16 mouse cellular contexts compared by ENCODE assay signal in genomic region chr7:101170482-101170881, GRCm38 (mm10).
DNase-seq lines count a peak whose midpoint lies in the region; ATAC-seq and TF ChIP-seq lines count a peak whose summit lies in the region.
"Had no signal": no experiment of that assay in that cellular context is flagged by ENCODE, and none has a peak within 500 bp of the region (broad histone marks: within the 10 kb centered on the region; RNA-seq: fewer than 3 reads in every experiment).

No protein-coding gene starts in this region.

- TF ChIP-seq EP300 in MEL (IDR thresholded peaks at IDR 0.05; ENCODE audit: low read depth in 1 of 2, low read length in 2 of 2): no peak
- no peak for TF ChIP-seq EP300 in heart, postnatal 0 days (IDR thresholded peaks at IDR 0.05; ENCODE audit: low read depth)

- no peaks in the 10 kb centered on the region for H3K79me2 ChIP-seq in MEL (ENCODE audit: control insufficient read depth, insufficient read depth, low read length, poor library complexity)

- 38% methylated on average over 3 of the region's 3 CpGs for WGBS in kidney, postnatal 0 days
- WGBS in kidney, embryonic 16.5 days: 44% methylated on average over 3 of the region's 3 CpGs
- 28% methylated on average over 3 of the region's 3 CpGs for WGBS in heart, postnatal 0 days
- WGBS in midbrain, embryonic 13.5 days: 62% methylated on average over 3 of the region's 3 CpGs

- H3K4me3 ChIP-seq in kidney, postnatal 0 days (replicated peaks; ENCODE audit: low read depth, low read length): no peak overlapping the region
- no peak overlapping the region for H3K4me3 ChIP-seq in kidney, embryonic 16.5 days (ENCODE audit: low read length)
- no peak overlapping the region for H3K4me3 ChIP-seq in MEL (ENCODE audit: control insufficient read depth in 1 of 2, insufficient read depth in 1 of 2, low read depth in 2 of 2, low read length in 2 of 2)
- H3K4me3 ChIP-seq in heart, postnatal 0 days (ENCODE audit: low read depth, low read length): no peak overlapping the region
- H3K4me3 ChIP-seq in midbrain, embryonic 13.5 days (replicated peaks): no peak overlapping the region
- H3K4me3 ChIP-seq: forebrain, embryonic 12.5 days; hindbrain, embryonic 15.5 days; limb, embryonic 15.5 days had no signal

- no peak overlapping the region for H3K4me2 ChIP-seq in kidney, postnatal 0 days (ENCODE audit: low read length)
- H3K4me2 ChIP-seq in kidney, embryonic 16.5 days (replicated peaks; ENCODE audit: low read depth, low read length): no peak overlapping the region
- no peak overlapping the region for H3K4me2 ChIP-seq in heart, postnatal 0 days (ENCODE audit: low read depth, low read length)
- H3K4me2 ChIP-seq in midbrain, embryonic 13.5 days (replicated peaks): no peak overlapping the region
- H3K4me2 ChIP-seq: forebrain, embryonic 12.5 days; hindbrain, embryonic 15.5 days; limb, embryonic 15.5 days had no signal

- ATAC-seq in kidney, postnatal 0 days (replicated peaks; ENCODE audit: low FRiP score, low read depth): no peak
- ATAC-seq in kidney, embryonic 16.5 days (ENCODE audit: low FRiP score, low TSS enrichment): no peak
- no peak for ATAC-seq in heart, postnatal 0 days (ENCODE audit: insufficient read depth, low read depth)
- no peak for ATAC-seq in monocyte, adult 5-6 weeks (replicated peaks; ENCODE audit: insufficient number of reproducible peaks, low FRiP score, low TSS enrichment, poor library complexity, severe bottlenecking)
- no peak for ATAC-seq in midbrain, embryonic 13.5 days

- no peaks in the 10 kb centered on the region for H3K4me1 ChIP-seq in kidney, postnatal 0 days (replicated peaks; ENCODE audit: insufficient read depth, low read length)
- H3K4me1 ChIP-seq in kidney, embryonic 16.5 days (ENCODE audit: insufficient read depth, low read length): peaks cover 6% of the 10 kb centered on the region; the same call in 1 of the 2 replicates
- no peaks in the 10 kb centered on the region for H3K4me1 ChIP-seq in MEL (ENCODE audit: control insufficient read depth in 1 of 2, insufficient read depth in 2 of 2, low read length in 2 of 2)
- H3K4me1 ChIP-seq in heart, postnatal 0 days (ENCODE audit: control insufficient read depth, insufficient read depth): peaks cover 3% of the 10 kb centered on the region; the same call in 1 of the 2 replicates
- peaks cover 10% of the 10 kb centered on the region for H3K4me1 ChIP-seq in midbrain, embryonic 13.5 days (replicated peaks)
- H3K4me1 ChIP-seq: limb, embryonic 15.5 days had no signal

- TF ChIP-seq POLR2A in MEL (IDR thresholded peaks at IDR 0.05; ENCODE audit: control insufficient read depth in 1 of 2, insufficient read depth in 1 of 2, low read depth in 1 of 2, low read length in 2 of 2, poor library complexity in 1 of 2): no peak

- H3K27ac ChIP-seq in kidney, postnatal 0 days: no peak overlapping the region
- H3K27ac ChIP-seq in kidney, embryonic 16.5 days (ENCODE audit: low read length): no peak overlapping the region
- H3K27ac ChIP-seq in MEL (ENCODE audit: control insufficient read depth, low read depth, low read length): no peak overlapping the region
- H3K27ac ChIP-seq in heart, postnatal 0 days (ENCODE audit: low read depth): no peak overlapping the region
- H3K27ac ChIP-seq in midbrain, embryonic 13.5 days: no peak overlapping the region
- H3K27ac ChIP-seq: forebrain, embryonic 12.5 days; hindbrain, embryonic 15.5 days; limb, embryonic 15.5 days; macrophage had no signal

- TF ChIP-seq RAD21 in MEL (IDR thresholded peaks at IDR 0.05; ENCODE audit: low read depth, low read length): no peak

- H3K9me3 ChIP-seq in kidney, postnatal 0 days (replicated peaks; ENCODE audit: low read length): no peaks in the 10 kb centered on the region
- no peaks in the 10 kb centered on the region for H3K9me3 ChIP-seq in kidney, embryonic 16.5 days (ENCODE audit: low read length)
- H3K9me3 ChIP-seq in MEL (replicated peaks; ENCODE audit: insufficient read depth, low read length): no peaks in the 10 kb centered on the region
- no peaks in the 10 kb centered on the region for H3K9me3 ChIP-seq in heart, postnatal 0 days (replicated peaks; ENCODE audit: control insufficient read depth, low read length)
- H3K9me3 ChIP-seq in midbrain, embryonic 13.5 days: no peaks in the 10 kb centered on the region
- H3K9me3 ChIP-seq: forebrain, embryonic 12.5 days; hindbrain, embryonic 15.5 days; limb, embryonic 15.5 days had no signal

- no peaks in the 10 kb centered on the region for H3K36me3 ChIP-seq in kidney, postnatal 0 days (ENCODE audit: insufficient read depth, low read length)
- no peaks in the 10 kb centered on the region for H3K36me3 ChIP-seq in kidney, embryonic 16.5 days (ENCODE audit: insufficient read depth, low read length)
- H3K36me3 ChIP-seq in MEL (ENCODE audit: control insufficient read depth in 1 of 2, insufficient read depth in 2 of 2, low read length in 2 of 2): peaks cover 0 to 2% of the 10 kb centered on the region in 2 experiments; a peak in 2 of 4 replicates
- H3K36me3 ChIP-seq in heart, postnatal 0 days (replicated peaks; ENCODE audit: control insufficient read depth, insufficient read depth, low read length): no peaks in the 10 kb centered on the region
- H3K36me3 ChIP-seq in midbrain, embryonic 13.5 days: no peaks in the 10 kb centered on the region
- H3K36me3 ChIP-seq: forebrain, embryonic 12.5 days; hindbrain, embryonic 15.5 days; limb, embryonic 15.5 days had no signal

- H3K9ac ChIP-seq in kidney, postnatal 0 days (ENCODE audit: low read depth, low read length): no peak overlapping the region
- H3K9ac ChIP-seq in kidney, embryonic 16.5 days (replicated peaks; ENCODE audit: low read length): no peak overlapping the region
- no peak overlapping the region for H3K9ac ChIP-seq in MEL (ENCODE audit: control insufficient read depth, low read depth, low read length, poor library complexity, severe bottlenecking)
- H3K9ac ChIP-seq in heart, postnatal 0 days (replicated peaks; ENCODE audit: low read depth, low read length): no peak overlapping the region; the same call in 1 of the 2 replicates
- H3K9ac ChIP-seq in midbrain, embryonic 13.5 days (replicated peaks): no peak overlapping the region
- H3K9ac ChIP-seq: forebrain, embryonic 12.5 days; hindbrain, embryonic 15.5 days; limb, embryonic 15.5 days had no signal

- peak; percentile 71 for DNase-seq in kidney, postnatal 0 days (ENCODE audit: low spot score)
- peak; percentile 13 for DNase-seq in MEL (ENCODE audit: low read depth, low spot score)
- DNase-seq in brain, adult 2 months (ENCODE audit: low read depth, low spot score): peak; percentile 45
- peak; percentile 16 for DNase-seq in heart, postnatal 0 days (ENCODE audit: low spot score)
- no peak for DNase-seq in ovary, adult 18-20 months (ENCODE audit: low spot score)
- DNase-seq: cerebellum, adult 18-20 months; gastrocnemius, postnatal 14 days; right cerebral cortex, postnatal 25 days; thymus, adult 2 months had no signal

- H3K27me3 ChIP-seq in kidney, postnatal 0 days (ENCODE audit: insufficient read depth, low read length): no peaks in the 10 kb centered on the region
- no peaks in the 10 kb centered on the region for H3K27me3 ChIP-seq in kidney, embryonic 16.5 days (ENCODE audit: insufficient read depth, low read length)
- no peaks in the 10 kb centered on the region for H3K27me3 ChIP-seq in MEL (ENCODE audit: control insufficient read depth in 1 of 2, insufficient read depth in 2 of 2, low read length in 2 of 2)
- H3K27me3 ChIP-seq in heart, postnatal 0 days (ENCODE audit: control insufficient read depth, insufficient read depth, low read length): no peaks in the 10 kb centered on the region
- H3K27me3 ChIP-seq in midbrain, embryonic 13.5 days: no peaks in the 10 kb centered on the region
- H3K27me3 ChIP-seq: forebrain, embryonic 12.5 days; hindbrain, embryonic 15.5 days; limb, embryonic 15.5 days had no signal

- TF ChIP-seq CTCF in kidney, postnatal 0 days (IDR thresholded peaks at IDR 0.05; ENCODE audit: low read depth): no peak
- TF ChIP-seq CTCF in MEL (IDR thresholded peaks at IDR 0.05 in 2 of 3, conservative IDR thresholded peaks at IDR 0.05 in 1 of 3; ENCODE audit: control insufficient read depth in 1 of 3, insufficient read depth in 1 of 3, low read depth in 2 of 3, low read length in 3 of 3, poor library complexity in 1 of 3, severe bottlenecking in 1 of 3): no peak
- TF ChIP-seq CTCF in heart, postnatal 0 days (IDR thresholded peaks at IDR 0.05; ENCODE audit: low read depth): no peak

TF ChIP-seq in MEL, 35 proteins besides CTCF, POLR2A, EP300 and RAD21:
- no peak for TF ChIP-seq ZMIZ1 (IDR thresholded peaks at IDR 0.05; ENCODE audit: low read depth, low read length)
- no peak for TF ChIP-seq MYB (IDR thresholded peaks at IDR 0.05; ENCODE audit: low read depth, low read length)
- TF ChIP-seq GATA1 (IDR thresholded peaks at IDR 0.05; ENCODE audit: low read depth, low read length): no peak
- TF ChIP-seq UBTF (IDR thresholded peaks at IDR 0.05; ENCODE audit: borderline replicate concordance, insufficient read depth, low read depth, low read length): no peak
- no peak for TF ChIP-seq NELFE (IDR thresholded peaks at IDR 0.05; ENCODE audit: low read depth, low read length)
- TF ChIP-seq MEF2A (IDR thresholded peaks at IDR 0.05; ENCODE audit: extremely low read depth, insufficient replicate concordance, low read depth, low read length, poor library complexity, severe bottlenecking): no peak
- TF ChIP-seq TCF12 (IDR thresholded peaks at IDR 0.05; ENCODE audit: low read depth, low read length): no peak
- no peak for TF ChIP-seq ZNF384 (IDR thresholded peaks at IDR 0.05; ENCODE audit: low read depth, low read length)
- no peak for TF ChIP-seq USF2 (IDR thresholded peaks at IDR 0.05; ENCODE audit: borderline replicate concordance in 1 of 2, insufficient read depth in 1 of 2, low read depth in 1 of 2, low read length in 2 of 2)
- TF ChIP-seq POLR2AphosphoS2 (IDR thresholded peaks at IDR 0.05; ENCODE audit: low read length): no peak
- no peak for TF ChIP-seq USF1 (IDR thresholded peaks at IDR 0.05; ENCODE audit: low read depth, low read length)
- TF ChIP-seq TBP (IDR thresholded peaks at IDR 0.05; ENCODE audit: low read depth, low read length): no peak
- TF ChIP-seq RCOR1 (IDR thresholded peaks at IDR 0.05; ENCODE audit: low read depth, low read length): no peak
- TF ChIP-seq MXI1 (IDR thresholded peaks at IDR 0.05; ENCODE audit: low read depth, low read length): no peak
- no peak for TF ChIP-seq SMC3 (IDR thresholded peaks at IDR 0.05; ENCODE audit: low read depth, low read length)
- TF ChIP-seq MAX (IDR thresholded peaks at IDR 0.05; ENCODE audit: low read length): no peak
- TF ChIP-seq MAZ (IDR thresholded peaks at IDR 0.05; ENCODE audit: low read depth, low read length): no peak
- no peak for TF ChIP-seq TAL1 (IDR thresholded peaks at IDR 0.05; ENCODE audit: low read length)
- TF ChIP-seq MAFK (IDR thresholded peaks at IDR 0.05; ENCODE audit: borderline replicate concordance, low read depth, low read length): no peak
- TF ChIP-seq NRF1 (IDR thresholded peaks at IDR 0.05; ENCODE audit: insufficient read depth, low read depth, low read length, poor library complexity, severe bottlenecking): no peak
